Mouse (Mus musculus): ENCODE results near the gene G6pdx. TPM values are rescaled to one million over a fixed set of nuclear protein-coding genes. Genes with fewer than 3 reads are reported as not detected.
A peak's percentile ranks its signal among the peaks of the same experiment; 100 is the strongest.

The G6pdx gene
- 1 to 10 TPM; 3.3 to 7.4 TPM for total RNA-seq (2021)
- long read RNA-seq, experiment 1, partial matches to known transcripts: 1 of 3 reads
- long read RNA-seq, experiment 1, other reads (novel, unspliced or antisense): 0 of 3 reads
- long read RNA-seq, experiment 2, partial matches to known transcripts: 0 of 2 reads
- long read RNA-seq, experiment 2, other reads (novel, unspliced or antisense): 0 of 2 reads

DNA sequence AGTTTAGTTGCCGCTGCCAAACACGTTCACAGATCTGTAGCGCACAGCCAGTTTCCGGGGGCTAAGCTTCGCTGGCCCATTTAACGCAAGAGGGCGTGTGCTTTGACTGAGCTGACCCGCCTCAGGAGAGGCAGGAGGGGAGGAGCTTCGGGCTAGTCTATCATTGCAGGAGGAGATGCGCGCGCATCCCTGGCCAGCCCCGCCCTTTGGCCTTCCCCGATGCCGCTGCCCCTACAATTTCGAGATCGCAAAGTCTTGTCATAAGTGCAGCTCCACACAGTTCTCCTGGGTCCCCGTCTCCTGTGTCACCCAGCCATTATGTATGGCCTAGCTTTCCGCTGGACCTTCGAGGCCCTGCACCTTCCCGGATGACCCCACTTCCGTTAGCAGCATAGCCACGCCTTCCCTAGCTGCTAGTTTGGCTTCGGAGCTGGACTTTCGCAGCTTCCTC, at the start of gene G6pdx:
Gene G6pdx, minus strand, starts transcription at position 369 of the 451 bp plus-strand sequence.
- DNase-seq: peak; percentile 86

DNA sequence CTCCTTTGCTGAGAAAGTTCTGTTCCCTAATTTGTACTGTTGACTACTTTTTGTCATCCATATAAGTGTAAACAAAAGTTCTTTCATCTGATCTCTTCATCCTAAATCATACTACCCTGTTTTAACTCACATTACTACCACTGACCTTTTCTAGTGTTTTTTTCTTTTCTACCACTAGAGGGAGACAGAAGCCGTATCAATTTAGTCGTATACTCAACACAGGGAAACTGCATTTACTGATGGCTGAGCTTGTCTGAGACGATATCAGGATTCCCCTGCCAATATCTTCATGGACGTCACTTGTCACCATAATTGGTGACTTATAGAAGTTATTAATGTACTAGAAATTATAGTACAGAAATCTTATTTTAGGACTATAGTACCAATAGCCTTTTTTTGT, 23.8 kb upstream of the G6pdx start:
- DNase-seq: no peak

GRCm38 (mm10) chrX:74451157-74451912, 22.3 kb upstream of the G6pdx start:
- no peak for DNase-seq

DNA sequence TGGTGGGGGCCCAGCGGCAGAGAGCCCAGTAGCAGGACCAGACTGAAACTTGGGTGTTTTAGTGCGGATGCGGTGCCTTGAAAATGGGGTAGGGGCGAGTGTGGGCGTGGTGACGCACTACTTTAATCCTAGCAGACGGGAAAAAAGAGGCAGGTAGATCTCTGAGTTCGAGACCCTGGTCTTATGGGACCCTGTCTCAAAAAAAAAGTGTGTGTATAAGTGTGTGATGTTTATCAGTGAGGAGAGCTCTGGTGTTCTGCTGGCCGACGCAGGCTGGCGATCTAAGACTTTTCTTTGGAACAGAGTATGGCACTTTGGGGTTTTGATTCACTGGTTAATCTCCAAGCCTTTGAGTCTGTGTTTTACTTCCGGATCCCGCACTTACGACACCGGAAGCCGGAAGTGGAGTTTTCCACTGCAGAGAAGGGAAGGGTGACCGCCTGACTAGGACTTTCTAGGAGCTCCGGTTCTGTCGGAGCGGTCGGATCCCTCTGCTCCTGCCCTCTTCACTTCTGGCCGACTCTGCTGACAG, 362 bp upstream of the G6pdx start:
- DNase-seq: peak; percentile 36

- DNase-seq: no peak
Observed at GRCm38 (mm10) chrX:74428146-74428825, 708 bp downstream of the G6pdx start.

- DNase-seq: no peak
Observed at GRCm38 (mm10) chrX:74427116-74427515, 1.9 kb downstream of the G6pdx start.

GRCm38 (mm10) chrX:74426256-74426655, 2.7 kb downstream of the G6pdx start:
- DNase-seq: no peak

- DNase-seq: no peak
Observed at GRCm38 (mm10) chrX:74425195-74425594, 3.8 kb downstream of the G6pdx start.

DNA sequence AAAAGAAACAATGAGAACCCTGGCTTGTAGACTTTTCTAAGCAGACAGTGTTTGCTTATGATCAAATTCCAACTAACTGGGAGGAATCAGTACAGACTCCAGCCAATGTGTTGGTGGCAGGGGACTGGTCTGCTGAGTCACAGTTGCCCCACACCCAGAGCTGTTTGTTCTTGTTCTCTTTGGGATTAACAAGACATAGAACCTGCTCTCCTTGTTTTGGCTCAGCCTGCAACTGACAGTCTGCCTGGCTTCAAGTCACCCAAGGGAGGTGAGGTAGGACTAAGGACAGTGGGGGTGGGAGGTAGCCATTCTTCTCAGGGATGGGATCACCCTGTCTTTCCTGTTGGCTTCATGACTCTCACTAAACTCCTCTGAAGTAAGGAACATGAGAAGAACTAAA, 4.6 kb downstream of the G6pdx start:
- no peak for DNase-seq

- DNase-seq: peak; percentile 25
Observed at GRCm38 (mm10) chrX:74413377-74413776, 15.6 kb downstream of the G6pdx start.

- no peak for DNase-seq
Observed at GRCm38 (mm10) chrX:74408340-74408739, 20.7 kb downstream of the G6pdx start.

- no peak for DNase-seq
Observed at GRCm38 (mm10) chrX:74400136-74400535, 28.9 kb downstream of the G6pdx start.

DNA sequence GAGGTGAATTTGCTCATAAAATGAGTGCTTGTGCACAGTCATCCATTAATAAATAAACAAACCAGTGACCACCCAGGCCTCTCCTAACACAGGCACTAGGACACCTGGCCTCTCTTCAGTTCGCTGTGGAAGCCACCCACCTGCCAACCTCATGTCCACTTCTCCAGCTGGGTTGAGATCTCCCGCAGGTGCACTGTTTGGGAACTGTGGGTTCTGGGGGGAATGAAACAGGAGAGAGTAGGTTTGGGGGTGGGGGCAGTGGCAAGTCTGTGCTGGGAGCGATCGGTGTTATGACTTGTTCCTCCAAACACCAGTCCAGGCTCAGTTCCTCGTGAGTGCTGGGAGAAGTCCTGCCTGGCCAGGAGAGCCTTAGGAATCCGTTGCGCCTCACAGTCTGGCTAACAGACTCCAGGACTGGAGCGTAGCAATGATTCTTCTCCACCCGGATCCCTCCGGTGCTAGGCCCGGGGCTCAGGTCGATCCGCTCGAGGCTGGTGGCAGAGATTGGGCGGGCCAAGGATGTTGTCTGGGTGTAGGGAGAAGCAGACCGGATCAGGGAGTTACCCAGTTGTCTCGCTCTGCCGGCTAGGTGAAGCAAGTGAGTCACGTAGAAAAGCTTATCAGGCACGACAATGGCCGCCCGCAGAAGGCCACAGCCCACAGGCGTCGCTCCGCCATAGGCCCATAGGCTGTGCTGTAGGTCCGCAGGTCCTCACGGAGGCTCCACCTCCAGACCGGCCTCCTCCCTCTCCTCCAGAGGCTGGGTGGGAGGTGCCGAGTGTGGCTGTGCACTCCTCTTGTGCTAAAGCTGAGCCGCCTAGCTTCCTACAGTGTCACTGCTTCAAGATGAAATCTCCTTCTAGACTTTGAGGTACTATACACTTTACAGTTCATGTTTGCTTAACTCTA, 36.2 kb downstream of the G6pdx start, which contains the start of the genes Fam3a and Ikbkg:
Gene Fam3a, minus strand, starts transcription at position 738 of the 909 bp plus-strand sequence.
Gene Ikbkg, plus strand, starts transcription at position 756 of the 909 bp plus-strand sequence.
- DNase-seq: peak; percentile 79

DNA sequence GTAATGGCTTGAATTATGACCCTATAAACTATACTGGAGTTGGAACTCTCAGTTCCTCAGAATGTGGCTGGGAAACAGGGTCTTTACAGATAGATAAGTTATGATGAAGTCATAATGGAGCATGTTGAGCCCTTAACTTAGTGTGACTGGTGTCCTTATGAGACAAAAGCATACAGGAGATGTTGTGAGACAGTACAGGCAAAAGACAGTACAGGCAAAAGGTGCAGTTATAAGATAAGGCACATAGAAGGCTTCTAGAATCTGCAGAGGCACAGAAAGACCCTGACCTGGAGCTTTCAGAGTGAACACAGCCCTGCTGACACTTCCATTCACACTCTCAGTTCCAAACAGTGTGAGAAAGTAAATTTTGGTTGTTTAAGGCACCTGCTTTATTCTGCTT, 40.8 kb downstream of the G6pdx start:
- DNase-seq: no peak

DNA sequence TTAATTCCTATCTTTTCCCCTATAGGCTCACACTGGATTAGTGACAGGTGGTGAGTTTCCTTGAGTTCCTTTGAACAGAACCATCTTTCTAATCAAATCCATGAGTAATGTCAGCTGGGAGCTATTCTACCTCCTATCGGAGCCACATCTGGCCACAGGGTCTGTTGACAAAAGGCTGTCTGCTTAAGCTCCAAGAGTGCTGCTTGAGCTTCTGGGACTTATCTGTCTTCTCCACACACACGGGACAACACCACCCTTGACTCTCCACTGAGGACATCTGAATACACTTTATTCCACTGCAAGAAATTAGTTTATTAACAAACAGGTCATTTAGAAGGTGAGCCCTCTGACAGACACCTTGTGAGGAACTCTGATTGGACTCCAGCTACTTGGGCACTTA, 44.5 kb downstream of the G6pdx start:
- no peak for DNase-seq

GRCm38 (mm10) chrX:74372888-74373549, 56.0 kb downstream of the G6pdx start, which contains the start of the genes Ubl4a and Slc10a3:
Ubl4a (minus strand) TSS chrX:74373218.
Slc10a3 (minus strand) TSS chrX:74373349.
- DNase-seq: peak; percentile 89

DNA sequence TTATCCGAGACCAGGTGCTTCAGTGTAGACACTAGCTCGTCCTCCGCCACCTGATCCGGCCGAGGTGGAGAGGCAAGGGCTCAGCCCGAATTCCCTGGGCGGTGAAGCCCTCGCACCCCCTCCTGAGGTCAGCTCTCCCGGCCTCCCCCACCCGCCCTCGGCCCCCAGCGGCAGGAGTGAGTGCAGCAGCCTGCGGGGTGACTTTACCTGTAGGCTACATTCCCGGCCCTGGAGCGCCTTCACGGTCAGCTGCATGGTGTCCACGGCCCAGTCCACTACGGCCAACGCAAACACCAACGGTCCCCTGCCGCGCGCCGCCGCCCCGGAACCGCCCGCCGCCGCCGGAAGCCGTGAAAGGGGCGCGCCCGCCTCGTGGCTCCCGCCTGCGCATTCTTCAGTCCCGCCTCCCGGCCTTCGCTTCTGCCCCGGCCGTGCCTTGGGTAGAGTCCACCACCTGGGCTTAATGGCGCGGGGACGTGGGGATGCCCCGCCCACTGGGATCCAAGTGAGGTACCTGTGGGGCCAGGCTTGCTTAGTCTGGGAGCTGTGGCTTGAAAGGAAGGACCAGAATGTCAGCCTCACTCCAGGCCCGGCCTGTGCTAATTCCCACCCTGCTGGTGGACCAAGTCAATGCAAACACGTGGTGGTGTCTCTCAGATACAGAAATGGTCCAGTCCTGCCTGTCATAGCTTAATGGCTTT, 60.6 kb downstream of the G6pdx start:
- peak; percentile 69 for DNase-seq

DNA sequence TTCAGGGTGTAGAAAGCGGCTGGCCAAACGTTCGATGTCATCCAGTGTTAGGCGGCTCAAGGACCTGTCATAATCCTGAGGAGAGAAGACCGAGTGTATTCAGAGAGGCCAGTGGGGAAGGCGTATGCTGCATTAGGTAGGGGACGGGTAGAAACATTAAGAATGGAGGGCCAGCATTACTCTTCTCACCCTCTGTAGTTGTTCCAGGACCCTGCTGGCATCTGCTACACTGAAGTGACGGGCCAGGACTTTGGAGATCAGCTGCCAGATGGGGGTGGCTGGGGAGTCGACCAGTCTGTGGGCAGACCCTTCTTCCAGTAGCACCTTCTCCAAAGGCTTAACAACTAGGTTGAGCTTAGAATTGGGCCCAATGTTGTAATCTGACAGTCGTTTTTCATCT, 61.5 kb downstream of the G6pdx start:
- no peak for DNase-seq
